Mouse (Mus musculus): ENCODE measurements around the gene Vps51. TPM values are rescaled to one million over a fixed set of nuclear protein-coding genes. Genes with fewer than 3 reads are reported as not detected.
A peak's percentile ranks its signal among the peaks of the same experiment; 100 is the strongest.

Gene Vps51
- 64.4 and 72.6 TPM in 2 replicates for polyA plus RNA-seq (2015; fragmentation: Nextera tagmentation; extraction: Ambion mirVana)

- Histone ChIP-seq H3K9ac (peak within 1 kb of the TSS; percentile 85), H3K4me2 (peak within 1 kb of the TSS; percentile 70), H3K27ac (peak within 1 kb of the TSS; percentile 90), H3K4me1 (peaks cover 13% of the 10 kb centered on the region), H3K9me3 (no peaks in the 10 kb centered on the region), H3K36me3 (peaks cover 43% of the 10 kb centered on the region), H3K27me3 (no peaks in the 10 kb centered on the region), H3K4me3 (peak within 1 kb of the TSS; percentile 90)
- under 1% methylated on average over 33 of the region's 33 CpGs for WGBS
- ATAC-seq (ENCODE audit: insufficient number of reproducible peaks, low FRiP score, low TSS enrichment, low read depth): peak; percentile 80
Observed at GRCm38 (mm10) chr19:6076564-6077393, at the start of gene Vps51. Gene Vps51 (minus strand): TSS chr19:6077231.

GRCm38 (mm10) chr19:6126289-6126688 lies 49.3 kb upstream of the Vps51 start:
- WGBS: 27% methylated on average over 4 of the region's 4 CpGs
- no peak overlapping the region for H3K27ac ChIP-seq
- H3K27me3 ChIP-seq: no peaks in the 10 kb centered on the region
- no peak for ATAC-seq (ENCODE audit: insufficient number of reproducible peaks, low FRiP score, low TSS enrichment, low read depth)
- peaks cover 8% of the 10 kb centered on the region; the same call in 1 of the 2 replicates for H3K4me1 ChIP-seq
- H3K4me2 ChIP-seq: no peak overlapping the region
- no peaks in the 10 kb centered on the region for H3K9me3 ChIP-seq
- no peak overlapping the region for H3K4me3 ChIP-seq
- H3K9ac ChIP-seq: no peak overlapping the region
- H3K36me3 ChIP-seq: peaks cover 4% of the 10 kb centered on the region

GRCm38 (mm10) chr19:6124898-6125297 lies 47.9 kb upstream of the Vps51 start:
- peaks cover 8% of the 10 kb centered on the region for H3K36me3 ChIP-seq
- H3K4me1 ChIP-seq: peaks cover 8% of the 10 kb centered on the region; the same call in 1 of the 2 replicates
- H3K9me3 ChIP-seq: no peaks in the 10 kb centered on the region
- 73% methylated on average over 2 of the region's 2 CpGs for WGBS
- ATAC-seq (ENCODE audit: insufficient number of reproducible peaks, low FRiP score, low TSS enrichment, low read depth): no peak
- no peak overlapping the region for H3K4me3 ChIP-seq
- no peak overlapping the region for H3K9ac ChIP-seq
- H3K27me3 ChIP-seq: no peaks in the 10 kb centered on the region
- H3K27ac ChIP-seq: no peak overlapping the region
- H3K4me2 ChIP-seq: no peak overlapping the region

GRCm38 (mm10) chr19:6123330-6123729 lies 46.3 kb upstream of the Vps51 start:
- Histone ChIP-seq H3K4me2 (no peak overlapping the region), H3K27me3 (no peaks in the 10 kb centered on the region), H3K4me3 (no peak overlapping the region), H3K4me1 (peaks cover 10% of the 10 kb centered on the region; the same call in 1 of the 2 replicates), H3K9me3 (no peaks in the 10 kb centered on the region), H3K36me3 (peaks cover 12% of the 10 kb centered on the region), H3K27ac (no peak overlapping the region), H3K9ac (no peak overlapping the region)
- WGBS: 67% methylated on average over 8 of the region's 8 CpGs
- ATAC-seq (ENCODE audit: insufficient number of reproducible peaks, low FRiP score, low TSS enrichment, low read depth): no peak

GRCm38 (mm10) chr19:6121761-6122160 lies 44.7 kb upstream of the Vps51 start:
- ATAC-seq (ENCODE audit: insufficient number of reproducible peaks, low FRiP score, low TSS enrichment, low read depth): no peak
- H3K9ac ChIP-seq: no peak overlapping the region
- no peaks in the 10 kb centered on the region for H3K27me3 ChIP-seq
- H3K27ac ChIP-seq: no peak overlapping the region
- WGBS: 27% methylated on average over 19 of the region's 19 CpGs
- peaks cover 12% of the 10 kb centered on the region for H3K36me3 ChIP-seq
- H3K9me3 ChIP-seq: no peaks in the 10 kb centered on the region
- H3K4me1 ChIP-seq: peaks cover 17% of the 10 kb centered on the region
- H3K4me3 ChIP-seq: no peak overlapping the region
- H3K4me2 ChIP-seq: no peak overlapping the region

GRCm38 (mm10) chr19:6118677-6119185 lies 41.7 kb upstream of the Vps51 start:
- peaks cover 23% of the 10 kb centered on the region for H3K4me1 ChIP-seq
- peaks cover 40% of the 10 kb centered on the region for H3K36me3 ChIP-seq
- ATAC-seq (ENCODE audit: insufficient number of reproducible peaks, low FRiP score, low TSS enrichment, low read depth): no peak
- 2% methylated on average over 8 of the region's 8 CpGs for WGBS
- H3K4me2 ChIP-seq: peak overlapping the region; percentile 74
- peak overlapping the region; percentile 66 for H3K4me3 ChIP-seq
- peak overlapping the region; percentile 95 for H3K27ac ChIP-seq
- H3K9ac ChIP-seq: peak overlapping the region; percentile 67
- H3K27me3 ChIP-seq: no peaks in the 10 kb centered on the region
- no peaks in the 10 kb centered on the region for H3K9me3 ChIP-seq

GRCm38 (mm10) chr19:6117986-6118676 lies 41.1 kb upstream of the Vps51 start, which contains the start of gene Sac3d1:
Gene Sac3d1 (minus strand): TSS chr19:6118650.
- Histone ChIP-seq H3K4me3 (peak within 1 kb of the TSS; percentile 66), H3K4me1 (peaks cover 23% of the 10 kb centered on the region), H3K9ac (peak within 1 kb of the TSS; percentile 67), H3K36me3 (peaks cover 42% of the 10 kb centered on the region), H3K4me2 (peak within 1 kb of the TSS; percentile 74), H3K27me3 (no peaks in the 10 kb centered on the region), H3K9me3 (no peaks in the 10 kb centered on the region), H3K27ac (peak within 1 kb of the TSS; percentile 95)
- ATAC-seq (ENCODE audit: insufficient number of reproducible peaks, low FRiP score, low TSS enrichment, low read depth): peak; percentile 79
- WGBS: under 1% methylated on average over 77 of the region's 77 CpGs

- Histone ChIP-seq H3K4me3 (peak overlapping the region; percentile 66), H3K4me2 (peak overlapping the region; percentile 74), H3K9me3 (no peaks in the 10 kb centered on the region), H3K27ac (peak overlapping the region; percentile 95), H3K9ac (peak overlapping the region; percentile 67), H3K27me3 (no peaks in the 10 kb centered on the region), H3K36me3 (peaks cover 46% of the 10 kb centered on the region), H3K4me1 (peaks cover 23% of the 10 kb centered on the region)
- 4% methylated on average over 32 of the region's 32 CpGs for WGBS
- ATAC-seq (ENCODE audit: insufficient number of reproducible peaks, low FRiP score, low TSS enrichment, low read depth): no peak
Observed at GRCm38 (mm10) chr19:6117346-6117985, 40.4 kb upstream of the Vps51 start.

- peaks cover 48% of the 10 kb centered on the region for H3K36me3 ChIP-seq
- H3K9me3 ChIP-seq: no peaks in the 10 kb centered on the region
- H3K9ac ChIP-seq: no peak overlapping the region
- H3K4me2 ChIP-seq: peak overlapping the region; percentile 74; the same call in 1 of the 2 replicates
- peak overlapping the region; percentile 66; the same call in 1 of the 2 replicates for H3K4me3 ChIP-seq
- 88% methylated on average over 15 of the region's 15 CpGs for WGBS
- peaks cover 21% of the 10 kb centered on the region for H3K4me1 ChIP-seq
- H3K27ac ChIP-seq: no peak overlapping the region
- no peak for ATAC-seq (ENCODE audit: insufficient number of reproducible peaks, low FRiP score, low TSS enrichment, low read depth)
- no peaks in the 10 kb centered on the region for H3K27me3 ChIP-seq
Observed at GRCm38 (mm10) chr19:6116113-6116850, 39.3 kb upstream of the Vps51 start.

GRCm38 (mm10) chr19:6113116-6113515 lies 36.1 kb upstream of the Vps51 start:
- Histone ChIP-seq H3K4me1 (peaks cover 16% of the 10 kb centered on the region), H3K27me3 (no peaks in the 10 kb centered on the region), H3K4me3 (no peak overlapping the region), H3K9me3 (no peaks in the 10 kb centered on the region), H3K4me2 (no peak overlapping the region), H3K36me3 (peaks cover 41% of the 10 kb centered on the region), H3K9ac (no peak overlapping the region), H3K27ac (no peak overlapping the region)
- ATAC-seq (ENCODE audit: insufficient number of reproducible peaks, low FRiP score, low TSS enrichment, low read depth): no peak
- 70% methylated on average over 6 of the region's 6 CpGs for WGBS

GRCm38 (mm10) chr19:6105586-6105985 lies 28.6 kb upstream of the Vps51 start, which contains the start of gene Naaladl1:
Gene Naaladl1 (plus strand): TSS chr19:6105782.
- Histone ChIP-seq H3K9ac (no peak within 1 kb of the TSS), H3K4me3 (no peak within 1 kb of the TSS), H3K27me3 (no peaks in the 10 kb centered on the region), H3K4me2 (no peak within 1 kb of the TSS), H3K27ac (no peak within 1 kb of the TSS), H3K36me3 (no peaks in the 10 kb centered on the region), H3K4me1 (no peaks in the 10 kb centered on the region), H3K9me3 (no peaks in the 10 kb centered on the region)
- no peak for ATAC-seq (ENCODE audit: insufficient number of reproducible peaks, low FRiP score, low TSS enrichment, low read depth)
- 78% methylated on average over 7 of the region's 7 CpGs for WGBS
